Mouse (Mus musculus): ENCODE results near the gene Cpne2. TPM values are rescaled to one million over a fixed set of nuclear protein-coding genes. Genes with fewer than 3 reads are reported as not detected.

The Cpne2 gene
- polyA plus RNA-seq, 1 experiment, result 8.6 TPM

- Histone ChIP-seq H3K9me3 (replicated peaks; ENCODE audit: control insufficient read depth, insufficient read depth, low read length, poor library complexity, severe bottlenecking) (no peaks in the 10 kb centered on the region), H3K9ac (ENCODE audit: low read depth, poor library complexity, severe bottlenecking) (no peak overlapping the region), H3K27me3 (ENCODE audit: control insufficient read depth, insufficient read depth, low read length, poor library complexity, severe bottlenecking) (no peaks in the 10 kb centered on the region), H3K4me3 (ENCODE audit: low read depth, low read length) (no peak overlapping the region), H3K36me3 (ENCODE audit: control insufficient read depth, insufficient read depth, low read length, poor library complexity, severe bottlenecking) (no peaks in the 10 kb centered on the region), H3K4me1 (ENCODE audit: control insufficient read depth, insufficient read depth, low read length) (no peaks in the 10 kb centered on the region), H3K27ac (ENCODE audit: insufficient read depth, low read length) (no peak overlapping the region)
- TF ChIP-seq POLR2A (IDR thresholded peaks at IDR 0.05; ENCODE audit: insufficient read depth, low read length), result no peak
- no peak for TF ChIP-seq CTCF (IDR thresholded peaks at IDR 0.05; ENCODE audit: low read depth, low read length)
- TF ChIP-seq EP300 (IDR thresholded peaks at IDR 0.05; ENCODE audit: insufficient read depth, low read depth, low read length), result no peak
These were observed 33.2 kb downstream of the Cpne2 start for GRCm38 (mm10) chr8:94566033-94566432.

GRCm38 (mm10) chr8:94566446-94567158, 33.8 kb downstream of the Cpne2 start:
- H3K36me3 ChIP-seq (ENCODE audit: control insufficient read depth, insufficient read depth, low read length, poor library complexity, severe bottlenecking), result no peaks in the 10 kb centered on the region
- no peak overlapping the region for H3K9ac ChIP-seq (ENCODE audit: low read depth, poor library complexity, severe bottlenecking)
- H3K27ac ChIP-seq (ENCODE audit: insufficient read depth, low read length), result no peak overlapping the region
- TF ChIP-seq EP300 (IDR thresholded peaks at IDR 0.05; ENCODE audit: insufficient read depth, low read depth, low read length), result no peak
- no peak for TF ChIP-seq POLR2A (IDR thresholded peaks at IDR 0.05; ENCODE audit: insufficient read depth, low read length)
- TF ChIP-seq CTCF (IDR thresholded peaks at IDR 0.05; ENCODE audit: low read depth, low read length), result no peak
- H3K4me1 ChIP-seq (ENCODE audit: control insufficient read depth, insufficient read depth, low read length), result no peaks in the 10 kb centered on the region
- no peak overlapping the region for H3K4me3 ChIP-seq (ENCODE audit: low read depth, low read length)
- H3K9me3 ChIP-seq (replicated peaks; ENCODE audit: control insufficient read depth, insufficient read depth, low read length, poor library complexity, severe bottlenecking), result no peaks in the 10 kb centered on the region
- H3K27me3 ChIP-seq (ENCODE audit: control insufficient read depth, insufficient read depth, low read length, poor library complexity, severe bottlenecking), result no peaks in the 10 kb centered on the region

- H3K4me3 ChIP-seq (ENCODE audit: low read depth, low read length), result no peak overlapping the region
- no peak overlapping the region for H3K9ac ChIP-seq (ENCODE audit: low read depth, poor library complexity, severe bottlenecking)
- H3K27ac ChIP-seq (ENCODE audit: insufficient read depth, low read length), result no peak overlapping the region
- H3K36me3 ChIP-seq (ENCODE audit: control insufficient read depth, insufficient read depth, low read length, poor library complexity, severe bottlenecking), result no peaks in the 10 kb centered on the region
- TF ChIP-seq EP300 (IDR thresholded peaks at IDR 0.05; ENCODE audit: insufficient read depth, low read depth, low read length), result no peak
- no peak for TF ChIP-seq CTCF (IDR thresholded peaks at IDR 0.05; ENCODE audit: low read depth, low read length)
- TF ChIP-seq POLR2A (IDR thresholded peaks at IDR 0.05; ENCODE audit: insufficient read depth, low read length), result no peak
- no peaks in the 10 kb centered on the region for H3K9me3 ChIP-seq (replicated peaks; ENCODE audit: control insufficient read depth, insufficient read depth, low read length, poor library complexity, severe bottlenecking)
- no peaks in the 10 kb centered on the region for H3K4me1 ChIP-seq (ENCODE audit: control insufficient read depth, insufficient read depth, low read length)
- H3K27me3 ChIP-seq (ENCODE audit: control insufficient read depth, insufficient read depth, low read length, poor library complexity, severe bottlenecking), result no peaks in the 10 kb centered on the region
These were observed 34.5 kb downstream of the Cpne2 start for GRCm38 (mm10) chr8:94567159-94567849.

- no peaks in the 10 kb centered on the region for H3K4me1 ChIP-seq (ENCODE audit: control insufficient read depth, insufficient read depth, low read length)
- no peaks in the 10 kb centered on the region for H3K27me3 ChIP-seq (ENCODE audit: control insufficient read depth, insufficient read depth, low read length, poor library complexity, severe bottlenecking)
These were observed 35.3 kb downstream of the Cpne2 start for GRCm38 (mm10) chr8:94568098-94568497.

GRCm38 (mm10) chr8:94569419-94569818, 36.6 kb downstream of the Cpne2 start:
- H3K27ac ChIP-seq (ENCODE audit: insufficient read depth, low read length), result no peak overlapping the region
- TF ChIP-seq CTCF (IDR thresholded peaks at IDR 0.05; ENCODE audit: low read depth, low read length) (no peak), POLR2A (IDR thresholded peaks at IDR 0.05; ENCODE audit: insufficient read depth, low read length) (no peak), EP300 (IDR thresholded peaks at IDR 0.05; ENCODE audit: insufficient read depth, low read depth, low read length) (no peak)
- H3K27me3 ChIP-seq (ENCODE audit: control insufficient read depth, insufficient read depth, low read length, poor library complexity, severe bottlenecking), result no peaks in the 10 kb centered on the region
- H3K4me1 ChIP-seq (ENCODE audit: control insufficient read depth, insufficient read depth, low read length), result no peaks in the 10 kb centered on the region
- no peaks in the 10 kb centered on the region for H3K9me3 ChIP-seq (replicated peaks; ENCODE audit: control insufficient read depth, insufficient read depth, low read length, poor library complexity, severe bottlenecking)
- H3K9ac ChIP-seq (ENCODE audit: low read depth, poor library complexity, severe bottlenecking), result no peak overlapping the region
- H3K4me3 ChIP-seq (ENCODE audit: low read depth, low read length), result no peak overlapping the region
- H3K36me3 ChIP-seq (ENCODE audit: control insufficient read depth, insufficient read depth, low read length, poor library complexity, severe bottlenecking), result 0 out of 2 replicates have a peak, but pooled peaks cover 3% of the 10 kb centered on the region

More at GRCm38 (mm10) chr8:94568098-94568497, 35.3 kb downstream of the Cpne2 start:
- no peak overlapping the region for H3K4me3 ChIP-seq (ENCODE audit: low read depth, low read length)
- no peaks in the 10 kb centered on the region for H3K9me3 ChIP-seq (replicated peaks; ENCODE audit: control insufficient read depth, insufficient read depth, low read length, poor library complexity, severe bottlenecking)
- TF ChIP-seq EP300 (IDR thresholded peaks at IDR 0.05; ENCODE audit: insufficient read depth, low read depth, low read length) (no peak), POLR2A (IDR thresholded peaks at IDR 0.05; ENCODE audit: insufficient read depth, low read length) (no peak), CTCF (IDR thresholded peaks at IDR 0.05; ENCODE audit: low read depth, low read length) (no peak)
- H3K27ac ChIP-seq (ENCODE audit: insufficient read depth, low read length), result no peak overlapping the region
- H3K36me3 ChIP-seq (ENCODE audit: control insufficient read depth, insufficient read depth, low read length, poor library complexity, severe bottlenecking), result no peaks in the 10 kb centered on the region
- H3K9ac ChIP-seq (ENCODE audit: low read depth, poor library complexity, severe bottlenecking), result no peak overlapping the region

GRCm38 (mm10) chr8:94571896-94572295, 39.1 kb downstream of the Cpne2 start:
- TF ChIP-seq EP300 (IDR thresholded peaks at IDR 0.05; ENCODE audit: insufficient read depth, low read depth, low read length) (no peak), CTCF (IDR thresholded peaks at IDR 0.05; ENCODE audit: low read depth, low read length) (no peak), POLR2A (IDR thresholded peaks at IDR 0.05; ENCODE audit: insufficient read depth, low read length) (no peak)
- Histone ChIP-seq H3K27me3 (ENCODE audit: control insufficient read depth, insufficient read depth, low read length, poor library complexity, severe bottlenecking) (no peaks in the 10 kb centered on the region), H3K4me1 (ENCODE audit: control insufficient read depth, insufficient read depth, low read length) (no peaks in the 10 kb centered on the region), H3K27ac (ENCODE audit: insufficient read depth, low read length) (no peak overlapping the region), H3K9ac (ENCODE audit: low read depth, poor library complexity, severe bottlenecking) (no peak overlapping the region), H3K36me3 (ENCODE audit: control insufficient read depth, insufficient read depth, low read length, poor library complexity, severe bottlenecking) (peaks cover 21% of the 10 kb centered on the region), H3K4me3 (ENCODE audit: low read depth, low read length) (no peak overlapping the region), H3K9me3 (replicated peaks; ENCODE audit: control insufficient read depth, insufficient read depth, low read length, poor library complexity, severe bottlenecking) (no peaks in the 10 kb centered on the region)
